ENCODE assay signal across 25 mouse cellular contexts in the genomic region with DNA sequence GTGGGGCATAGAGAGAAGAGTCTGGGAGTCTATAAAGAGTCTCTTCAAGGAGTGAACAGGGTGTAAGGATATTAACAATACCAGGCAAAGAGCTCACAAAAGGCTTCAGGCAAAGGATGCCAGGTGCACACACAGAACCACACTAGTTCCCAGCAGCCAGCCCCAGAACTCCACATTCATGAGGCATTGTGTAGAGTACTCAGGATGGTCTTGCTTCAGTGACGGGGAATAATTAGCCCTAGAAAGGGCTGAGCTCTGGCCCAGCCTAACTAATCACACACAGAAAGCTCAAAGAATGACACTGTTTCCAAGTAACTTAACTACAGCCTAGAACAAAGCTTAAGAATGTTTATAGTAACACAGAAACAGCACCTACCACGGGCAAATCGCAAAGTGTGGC.
A peak's percentile ranks its signal among the peaks of the same experiment; 100 is the strongest.
DNase-seq lines count a peak whose midpoint lies in the region; ATAC-seq and TF ChIP-seq lines count a peak whose summit lies in the region.
"Had no signal": no experiment of that assay in that cellular context is flagged by ENCODE, and none has a peak within 500 bp of the region (broad histone marks: within the 10 kb centered on the region; RNA-seq: fewer than 3 reads in every experiment).

No protein-coding gene starts in this region.

- H3K4me1 ChIP-seq in hindbrain, embryonic 10.5 days (replicated peaks) = peaks cover 9% of the 10 kb centered on the region; the same call in 1 of the 2 replicates
- H3K4me1 ChIP-seq in hindbrain, embryonic 16.5 days (ENCODE audit: control insufficient read depth, insufficient read depth, low read depth, low read length) = no peaks in the 10 kb centered on the region
- H3K4me1 ChIP-seq in midbrain, embryonic 11.5 days (ENCODE audit: control insufficient read depth, insufficient read depth, low read length) = no peaks in the 10 kb centered on the region
- H3K4me1 ChIP-seq in midbrain, embryonic 14.5 days (ENCODE audit: control insufficient read depth, insufficient read depth, low read length) = no peaks in the 10 kb centered on the region; the same call in 1 of the 2 replicates
- H3K4me1 ChIP-seq: heart, embryonic 10.5 days; hindbrain, embryonic 13.5 days; liver, embryonic 13.5 days; neural tube, embryonic 15.5 days had no signal

- H3K4me3 ChIP-seq in hindbrain, embryonic 10.5 days = no peak overlapping the region
- no peak overlapping the region for H3K4me3 ChIP-seq in hindbrain, embryonic 16.5 days (ENCODE audit: low read length)
- no peak overlapping the region for H3K4me3 ChIP-seq in midbrain, embryonic 11.5 days (ENCODE audit: low read depth, low read length)
- no peak overlapping the region for H3K4me3 ChIP-seq in midbrain, embryonic 14.5 days (replicated peaks; ENCODE audit: low read depth, low read length)
- H3K4me3 ChIP-seq: heart, embryonic 10.5 days; hindbrain, embryonic 13.5 days; left cerebral cortex, adult 2 months; liver, embryonic 13.5 days; neural tube, embryonic 15.5 days had no signal

- 0 out of 2 replicates have a peak overlapping the region, but pooled peaks have one; percentile 36 for H3K27ac ChIP-seq in hindbrain, embryonic 10.5 days
- no peak overlapping the region for H3K27ac ChIP-seq in hindbrain, embryonic 16.5 days (ENCODE audit: low read depth, low read length)
- H3K27ac ChIP-seq in midbrain, embryonic 11.5 days (ENCODE audit: low read depth, low read length) = no peak overlapping the region
- H3K27ac ChIP-seq in midbrain, embryonic 14.5 days (replicated peaks; ENCODE audit: low read depth, low read length) = no peak overlapping the region
- H3K27ac ChIP-seq: heart, embryonic 10.5 days; hindbrain, embryonic 13.5 days; left cerebral cortex, adult 2 months; liver, embryonic 13.5 days; neural tube, embryonic 15.5 days had no signal

- no peak for TF ChIP-seq POLR2A in brain, embryonic 14.5 days (IDR thresholded peaks at IDR 0.05; ENCODE audit: borderline replicate concordance, extremely low read depth, insufficient read depth, insufficient read length, poor library complexity, severe bottlenecking)

- no peaks in the 10 kb centered on the region for H3K9me3 ChIP-seq in hindbrain, embryonic 10.5 days
- H3K9me3 ChIP-seq in hindbrain, embryonic 16.5 days (ENCODE audit: control insufficient read depth, low read length) = no peaks in the 10 kb centered on the region
- H3K9me3 ChIP-seq in midbrain, embryonic 11.5 days (ENCODE audit: control insufficient read depth, low read length) = no peaks in the 10 kb centered on the region
- H3K9me3 ChIP-seq in midbrain, embryonic 14.5 days (ENCODE audit: control insufficient read depth, low read length) = no peaks in the 10 kb centered on the region
- H3K9me3 ChIP-seq: heart, embryonic 10.5 days; hindbrain, embryonic 13.5 days; liver, embryonic 13.5 days; neural tube, embryonic 15.5 days had no signal

- no peaks in the 10 kb centered on the region for H3K36me3 ChIP-seq in hindbrain, embryonic 10.5 days
- no peaks in the 10 kb centered on the region for H3K36me3 ChIP-seq in hindbrain, embryonic 16.5 days (ENCODE audit: control insufficient read depth, insufficient read depth, low read length)
- H3K36me3 ChIP-seq in midbrain, embryonic 11.5 days (ENCODE audit: control insufficient read depth, insufficient read depth, low read length) = no peaks in the 10 kb centered on the region
- no peaks in the 10 kb centered on the region for H3K36me3 ChIP-seq in midbrain, embryonic 14.5 days (ENCODE audit: control insufficient read depth, insufficient read depth, low read length)
- H3K36me3 ChIP-seq: heart, embryonic 10.5 days; hindbrain, embryonic 13.5 days; liver, embryonic 13.5 days; neural tube, embryonic 15.5 days had no signal

- H3K27me3 ChIP-seq in hindbrain, embryonic 10.5 days (ENCODE audit: insufficient read depth, poor library complexity, severe bottlenecking) = peaks cover 33% of the 10 kb centered on the region; the same call in 1 of the 2 replicates
- H3K27me3 ChIP-seq in hindbrain, embryonic 16.5 days (replicated peaks; ENCODE audit: control insufficient read depth, insufficient read depth, low read length) = no peaks in the 10 kb centered on the region
- no peaks in the 10 kb centered on the region; the same call in 1 of the 2 replicates for H3K27me3 ChIP-seq in midbrain, embryonic 11.5 days (ENCODE audit: control insufficient read depth, insufficient read depth, low read length)
- H3K27me3 ChIP-seq in midbrain, embryonic 14.5 days (ENCODE audit: control insufficient read depth, insufficient read depth, low read length) = no peaks in the 10 kb centered on the region
- H3K27me3 ChIP-seq: hindbrain, embryonic 13.5 days; liver, embryonic 13.5 days; neural tube, embryonic 15.5 days had no signal

- WGBS in hindbrain, embryonic 10.5 days = 26% methylated on average over 3 of the region's 3 CpGs
- WGBS in hindbrain, embryonic 16.5 days = 14% methylated on average over 3 of the region's 3 CpGs
- 21% methylated on average over 3 of the region's 3 CpGs for WGBS in midbrain, embryonic 11.5 days
- 9% methylated on average over 3 of the region's 3 CpGs for WGBS in midbrain, embryonic 14.5 days

- no peak overlapping the region for H3K4me2 ChIP-seq in hindbrain, embryonic 16.5 days (ENCODE audit: low read length)
- H3K4me2 ChIP-seq in midbrain, embryonic 11.5 days = no peak overlapping the region
- no peak overlapping the region for H3K4me2 ChIP-seq in midbrain, embryonic 14.5 days (ENCODE audit: low read length)
- H3K4me2 ChIP-seq: hindbrain, embryonic 13.5 days; liver, embryonic 13.5 days; neural tube, embryonic 15.5 days had no signal

- no peak for ATAC-seq in hindbrain, embryonic 16.5 days
- ATAC-seq in midbrain, embryonic 11.5 days (ENCODE audit: low FRiP score) = peak; percentile 66
- no peak for ATAC-seq in midbrain, embryonic 14.5 days (ENCODE audit: low FRiP score, low TSS enrichment)
- ATAC-seq: inflammation-experienced regulatory T-cells, adult 6 months; midbrain, embryonic 16.5 days had no signal

- TF ChIP-seq CTCF in brain, embryonic 14.5 days (IDR thresholded peaks at IDR 0.05; ENCODE audit: borderline replicate concordance, extremely low read depth, insufficient read depth, insufficient read length) = no peak

- DNase-seq in hindbrain, embryonic 10.5 days (ENCODE audit: low spot score) = peak; percentile 26
- DNase-seq in midbrain, embryonic 11.5 days (ENCODE audit: low spot score, missing footprints) = no peak
- no peak for DNase-seq in midbrain, embryonic 14.5 days
- peak; percentile 83 for DNase-seq in brain, embryonic 14.5 days (ENCODE audit: low read depth)
- no peak for DNase-seq in cerebellum, adult 8-10 months
- DNase-seq in B cell, adult 2 months = no peak
- DNase-seq: adrenal gland, postnatal 36 days; cerebellum, adult 11 months; cerebellum, postnatal 10 days; gastrocnemius, postnatal 10 days; kidney, adult 18-20 months; layer of hippocampus, adult 9-11 months; liver, embryonic 13.5 days; lung, adult 2 months; lung, postnatal 14 days; right cerebral cortex, adult 18-20 months; right cerebral cortex, postnatal 4 days; thymus, postnatal 14 days had no signal

- no peak overlapping the region for H3K9ac ChIP-seq in hindbrain, embryonic 16.5 days (ENCODE audit: low read depth, low read length)
- H3K9ac ChIP-seq in midbrain, embryonic 11.5 days (ENCODE audit: low read length) = no peak overlapping the region
- H3K9ac ChIP-seq in midbrain, embryonic 14.5 days (replicated peaks; ENCODE audit: low read length) = no peak overlapping the region
- H3K9ac ChIP-seq: hindbrain, embryonic 13.5 days; liver, embryonic 13.5 days; neural tube, embryonic 15.5 days had no signal

Comparison
In these comparisons a context has a peak if more than half of its experiments do, and no peak if none do; other contexts are left out.
1. DNase-seq: peak in hindbrain, embryonic 10.5 days (single experiment) and brain, embryonic 14.5 days (single experiment); none in midbrain, embryonic 11.5 days (single experiment), midbrain, embryonic 14.5 days (single experiment), cerebellum, adult 8-10 months (single experiment) and B cell, adult 2 months (0 of 2).